Mouse (Mus musculus) myocyte (in vitro differentiated cells): ENCODE measurements around the gene Myrf. TPM values are rescaled to one million over a fixed set of nuclear protein-coding genes. Genes with fewer than 3 reads are reported as not detected.
A peak's percentile ranks its signal among the peaks of the same experiment; 100 is the strongest.

Experiments used
- H3K27me3 ChIP-seq: one replicate; pipeline ENCODE4 v1.6.1; 2011; ENCODE audit not compliant: control insufficient read depth, insufficient read depth, insufficient read length
- H3K36me3 ChIP-seq: one replicate; pipeline ENCODE4 v1.6.1; 2011; ENCODE audit not compliant: control insufficient read depth, insufficient read depth
- H3K4me2 ChIP-seq: one replicate; pipeline ENCODE4 v1.6.1; 2011; ENCODE audit warnings: low read depth, control low read depth
- H3K4me3 ChIP-seq: one replicate; pipeline ENCODE4 v1.5.1; 2011; ENCODE audit warnings: mild to moderate bottlenecking, control low read depth, moderate library complexity
- H3K79me2 ChIP-seq: one replicate; pipeline ENCODE4 v1.6.1; 2011; ENCODE audit not compliant: control insufficient read depth, insufficient read depth
- H3ac ChIP-seq: one replicate; pipeline ENCODE4 v1.6.1; 2011; ENCODE audit not compliant: control insufficient read depth, insufficient read length
- CEBPB ChIP-seq: IDR thresholded peaks from 2 replicates; pipeline ENCODE4 v1.6.1; 2011; ENCODE audit warnings: mild to moderate bottlenecking, moderate library complexity; ENCODE audit not compliant: poor library complexity, insufficient read depth, severe bottlenecking
- E2F4 ChIP-seq: IDR thresholded peaks from one replicate; pipeline ENCODE4 v1.6.1; 2011; ENCODE audit warnings: mild to moderate bottlenecking, control low read depth, moderate library complexity; ENCODE audit not compliant: insufficient read depth
- MAX ChIP-seq: IDR thresholded peaks from one replicate; pipeline ENCODE4 v1.6.1; 2011; ENCODE audit warnings: low read depth, mild to moderate bottlenecking, control low read depth
- MYOD1 ChIP-seq, 3 experiments: IDR thresholded peaks; one replicate each; pipeline ENCODE4 v1.6.1; 2011; ENCODE audit warnings: control low read depth in 2 of 3, low read depth in 2 of 3, mild to moderate bottlenecking in 2 of 3, moderate library complexity in 1 of 3; ENCODE audit not compliant: insufficient read length in 2 of 3, control insufficient read depth in 1 of 3
- MYOG ChIP-seq, 3 experiments: IDR thresholded peaks; one replicate each; pipeline ENCODE4 v1.6.1; 2011; ENCODE audit warnings: control low read depth in 2 of 3, low read depth in 2 of 3, mild to moderate bottlenecking in 2 of 3; ENCODE audit not compliant: insufficient read length in 2 of 3, control insufficient read depth in 1 of 3, insufficient read depth in 1 of 3
- POLR2A ChIP-seq: IDR thresholded peaks from one replicate; pipeline ENCODE4 v1.6.1; 2011; ENCODE audit warnings: low read depth, mild to moderate bottlenecking, control low read depth, moderate library complexity; ENCODE audit not compliant: insufficient read length
- POLR2AphosphoS2 ChIP-seq: IDR thresholded peaks from one replicate; pipeline ENCODE4 v1.6.1; 2011; ENCODE audit warnings: low read depth, control low read depth; ENCODE audit not compliant: insufficient read length
- REST ChIP-seq: IDR thresholded peaks from one replicate; pipeline ENCODE4 v1.6.1; 2011; ENCODE audit warnings: mild to moderate bottlenecking, control low read depth, moderate library complexity; ENCODE audit not compliant: insufficient read depth, insufficient read length
- SRF ChIP-seq: IDR thresholded peaks from one replicate; pipeline ENCODE4 v1.6.1; 2011; ENCODE audit warnings: low read depth; ENCODE audit not compliant: control insufficient read depth, insufficient read length
- TCF12 ChIP-seq: IDR thresholded peaks from one replicate; pipeline ENCODE4 v1.6.1; 2011; ENCODE audit warnings: mild to moderate bottlenecking, control low read depth; ENCODE audit not compliant: poor library complexity, insufficient read depth, severe bottlenecking
- TCF3 ChIP-seq: IDR thresholded peaks from one replicate; pipeline ENCODE4 v1.6.1; 2011; ENCODE audit warnings: low read depth, control low read depth; ENCODE audit not compliant: insufficient read length
- USF1 ChIP-seq: IDR thresholded peaks from one replicate; pipeline ENCODE4 v1.6.1; 2011; ENCODE audit warnings: low read depth, mild to moderate bottlenecking, control low read depth, moderate library complexity
- polyA plus RNA-seq: library from polyadenylated mRNA; unstranded; fragments of >200 nt; fragmentation: generic; extraction: Trizol; gene quantifications from one replicate; pipeline ENCODE4 v1.2.1, GENCODE M21; 2012; ENCODE audit warnings: missing spikeins

Gene Myrf
- polyA plus RNA-seq, 1 experiment, result 1.5 TPM

DNA sequence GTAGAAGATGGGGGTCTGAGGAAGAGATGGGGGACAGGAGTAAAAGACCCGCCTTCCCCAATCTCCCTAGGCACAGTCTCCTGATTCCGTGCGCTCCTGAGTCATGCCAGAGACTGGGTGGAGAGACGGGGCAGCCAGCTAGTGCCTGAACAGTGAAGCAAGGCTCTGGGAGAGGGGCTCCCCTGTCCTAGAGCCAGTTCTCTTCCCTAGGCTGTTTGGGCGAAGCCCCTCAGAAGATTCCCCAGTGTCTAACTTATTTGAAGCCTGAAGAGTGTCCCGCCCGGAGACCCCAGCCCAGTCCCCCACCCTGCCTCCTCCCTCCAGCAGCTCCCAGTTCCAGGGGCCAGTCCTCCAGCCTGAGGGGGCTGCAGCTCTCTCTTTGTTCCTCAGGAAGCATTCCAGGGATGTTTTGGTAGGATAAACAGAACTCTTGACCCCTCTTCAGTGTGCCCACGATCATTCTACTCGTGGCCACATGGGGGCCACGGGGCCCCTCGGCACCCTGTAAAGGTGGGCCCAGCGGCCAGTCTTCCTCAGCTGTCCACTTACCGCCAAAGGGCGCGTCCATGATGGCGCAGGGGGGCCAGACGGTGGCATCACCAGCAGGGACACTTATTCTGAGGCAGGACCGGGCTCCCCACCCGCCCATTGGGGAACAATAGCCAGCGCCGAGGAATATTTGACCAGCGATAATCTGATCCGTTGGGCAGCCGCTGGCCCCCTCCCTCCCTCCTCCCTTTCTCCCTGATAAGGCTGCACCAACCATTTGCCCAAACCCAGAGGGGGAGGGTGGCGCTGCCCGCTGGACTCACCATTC is 15.7 kb downstream of the Myrf start:
- H3K4me3 ChIP-seq, result no peak overlapping the region
- no peak overlapping the region for H3K4me2 ChIP-seq
- H3ac ChIP-seq, result no peak overlapping the region
- peaks cover 54% of the 10 kb centered on the region for H3K27me3 ChIP-seq
- TF ChIP-seq TCF3 (no peak), REST (no peak), POLR2A (no peak), MYOG (IDR thresholded peaks at IDR 0.05; ENCODE audit: control insufficient read depth in 1 of 3, insufficient read depth in 1 of 3, insufficient read length in 2 of 3, low read depth in 2 of 3) (no peak), POLR2AphosphoS2 (no peak), TCF12 (no peak), MAX (no peak), CEBPB (no peak), E2F4 (no peak), SRF (no peak), MYOD1 (IDR thresholded peaks at IDR 0.05; ENCODE audit: control insufficient read depth in 1 of 3, insufficient read length in 2 of 3, low read depth in 2 of 3) (no peak), USF1 (no peak)
- no peaks in the 10 kb centered on the region for H3K79me2 ChIP-seq
- H3K36me3 ChIP-seq, result no peaks in the 10 kb centered on the region

DNA sequence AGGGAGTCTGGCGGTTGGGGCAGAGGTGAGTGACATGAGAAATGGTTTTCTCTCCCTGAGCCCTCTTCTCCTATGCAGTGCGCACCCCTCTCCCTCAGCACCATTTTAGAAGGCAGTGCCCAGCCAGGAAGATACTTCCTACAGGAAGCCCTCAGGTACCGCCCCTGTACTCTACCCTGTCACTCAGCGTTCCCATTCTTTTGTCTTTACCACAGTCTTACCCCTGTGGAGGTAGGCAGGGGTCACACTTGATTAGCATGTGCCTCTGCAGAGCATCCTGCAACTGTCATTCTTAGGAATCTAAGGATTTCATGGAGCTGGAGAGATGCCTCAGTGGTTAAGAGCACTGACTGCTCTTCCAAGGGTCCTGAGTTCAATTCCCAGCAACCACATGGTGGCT is 17.0 kb downstream of the Myrf start:
- Histone ChIP-seq H3K27me3 (peaks cover 41% of the 10 kb centered on the region), H3ac (no peak overlapping the region), H3K79me2 (no peaks in the 10 kb centered on the region), H3K4me2 (no peak overlapping the region), H3K4me3 (no peak overlapping the region), H3K36me3 (no peaks in the 10 kb centered on the region)
- TF ChIP-seq E2F4 (no peak), REST (no peak), POLR2AphosphoS2 (no peak), MYOG (IDR thresholded peaks at IDR 0.05; ENCODE audit: control insufficient read depth in 1 of 3, insufficient read depth in 1 of 3, insufficient read length in 2 of 3, low read depth in 2 of 3) (no peak)

DNA sequence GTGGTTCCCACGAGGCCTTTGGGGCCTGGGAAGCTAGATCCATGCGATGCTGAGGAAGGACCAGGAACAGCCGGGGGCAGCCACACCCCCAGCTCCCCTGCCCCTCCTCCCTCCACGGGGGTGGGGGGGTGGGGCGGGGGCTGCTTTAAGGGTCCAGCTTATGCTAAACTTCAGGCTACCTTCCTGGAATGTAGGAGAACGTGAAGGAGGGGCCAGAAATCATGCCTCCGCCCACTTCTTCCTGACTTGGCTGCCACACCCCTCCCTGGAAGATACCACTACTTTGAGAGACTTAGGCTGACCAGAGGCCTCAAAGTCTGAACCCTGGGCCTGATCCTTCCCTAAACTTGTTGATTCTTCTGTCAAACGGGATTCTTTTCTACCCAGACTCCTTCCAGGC is 17.9 kb downstream of the Myrf start:
- TF ChIP-seq MAX (no peak), POLR2A (no peak)
- no peaks in the 10 kb centered on the region for H3K79me2 ChIP-seq

DNA sequence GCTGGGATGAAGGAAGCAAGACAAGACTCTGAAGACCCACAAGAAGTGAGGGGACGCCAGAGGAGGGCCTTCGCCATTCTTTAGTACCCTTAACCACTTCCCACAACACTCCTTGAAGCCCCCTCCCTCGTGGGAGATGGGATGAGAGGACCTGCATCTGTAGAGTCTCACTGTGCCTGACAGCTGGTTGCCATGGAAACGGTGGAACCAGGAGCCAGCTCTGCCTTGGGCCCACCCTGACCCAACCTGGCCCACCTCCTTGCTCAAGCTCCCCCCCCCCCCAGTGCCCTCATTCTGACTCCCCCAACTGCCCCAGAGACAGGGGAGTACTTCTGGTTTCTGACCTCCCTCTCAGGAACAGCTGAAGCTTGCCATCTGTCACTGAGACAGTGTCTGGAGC is 19.0 kb downstream of the Myrf start:
- H3K4me3 ChIP-seq, result no peak overlapping the region
- H3K4me2 ChIP-seq, result no peak overlapping the region
- H3K79me2 ChIP-seq, result no peaks in the 10 kb centered on the region
- H3ac ChIP-seq, result no peak overlapping the region
- TF ChIP-seq MYOD1 (IDR thresholded peaks at IDR 0.05; ENCODE audit: control insufficient read depth in 1 of 3, insufficient read length in 2 of 3, low read depth in 2 of 3), result peak in 2 of 3 experiments; percentile 13 to 14
- TF ChIP-seq TCF3, result no peak
- no peak for TF ChIP-seq CEBPB
- TF ChIP-seq MYOG (IDR thresholded peaks at IDR 0.05; ENCODE audit: control insufficient read depth in 1 of 3, insufficient read depth in 1 of 3, insufficient read length in 2 of 3, low read depth in 2 of 3), result peak in 1 of 3 experiments; percentile 48
- peaks cover 37% of the 10 kb centered on the region for H3K27me3 ChIP-seq
- H3K36me3 ChIP-seq, result no peaks in the 10 kb centered on the region

More for the DNA sequence above, 17.9 kb downstream of the Myrf start:
- Histone ChIP-seq H3K27me3 (peaks cover 38% of the 10 kb centered on the region), H3K36me3 (no peaks in the 10 kb centered on the region), H3ac (no peak overlapping the region), H3K4me2 (no peak overlapping the region), H3K4me3 (no peak overlapping the region)

DNA sequence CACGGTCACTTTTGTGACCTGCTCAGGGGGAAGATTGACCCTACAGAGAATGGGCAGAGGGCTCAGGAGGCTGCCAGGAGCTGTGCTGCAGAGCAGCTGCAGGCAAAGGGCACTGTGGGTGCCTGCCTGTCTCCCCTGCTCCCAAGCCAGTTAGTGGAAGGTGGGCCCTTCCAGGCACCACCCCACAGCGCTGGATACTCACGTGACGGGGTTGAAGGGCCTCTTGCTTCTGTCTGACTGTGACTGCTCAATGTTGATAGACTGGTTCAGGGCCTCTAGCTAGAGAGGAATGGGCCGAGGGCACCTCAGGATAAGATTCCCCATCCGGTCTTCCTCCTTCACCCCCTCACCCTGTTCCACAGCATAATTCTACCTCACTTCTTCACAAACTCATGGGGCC is 21.0 kb downstream of the Myrf start:
- no peak overlapping the region for H3K4me2 ChIP-seq
- H3K79me2 ChIP-seq, result no peaks in the 10 kb centered on the region
- no peak for TF ChIP-seq MAX
- no peak for TF ChIP-seq USF1
- TF ChIP-seq CEBPB, result no peak
- TF ChIP-seq POLR2A, result no peak
- H3K4me3 ChIP-seq, result no peak overlapping the region
- peaks cover 28% of the 10 kb centered on the region for H3K27me3 ChIP-seq
- H3ac ChIP-seq, result no peak overlapping the region
- no peaks in the 10 kb centered on the region for H3K36me3 ChIP-seq

DNA sequence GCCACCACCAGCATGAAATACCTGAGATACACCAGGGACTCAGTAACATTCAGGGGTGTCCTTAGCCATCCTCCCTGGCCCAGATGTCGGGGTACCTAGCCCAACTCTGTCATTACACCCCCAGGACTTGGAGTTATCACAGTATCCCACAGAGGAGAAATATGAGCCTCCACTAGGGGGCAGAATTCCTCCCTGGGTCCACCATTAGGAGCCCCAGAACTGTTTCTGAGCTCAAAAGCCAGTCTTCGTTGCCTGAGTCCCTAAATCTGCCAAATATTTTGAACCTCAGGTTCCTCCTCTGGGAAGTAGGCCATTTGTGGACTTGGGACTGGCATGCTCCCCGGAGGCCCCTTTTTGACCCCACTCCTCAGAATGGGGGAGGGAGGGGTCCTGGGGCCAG is 21.4 kb downstream of the Myrf start:
- Histone ChIP-seq H3K79me2 (no peaks in the 10 kb centered on the region), H3K4me2 (no peak overlapping the region)

More for the DNA sequence above, 21.4 kb downstream of the Myrf start:
- no peak for TF ChIP-seq E2F4
- TF ChIP-seq POLR2A, result no peak
- no peak for TF ChIP-seq MYOD1 (IDR thresholded peaks at IDR 0.05; ENCODE audit: control insufficient read depth in 1 of 3, insufficient read length in 2 of 3, low read depth in 2 of 3)
- no peak for TF ChIP-seq POLR2AphosphoS2
- TF ChIP-seq SRF, result no peak
- no peak for TF ChIP-seq TCF12
- no peak for TF ChIP-seq TCF3
- TF ChIP-seq MYOG (IDR thresholded peaks at IDR 0.05; ENCODE audit: control insufficient read depth in 1 of 3, insufficient read depth in 1 of 3, insufficient read length in 2 of 3, low read depth in 2 of 3), result no peak
- Histone ChIP-seq H3K36me3 (no peaks in the 10 kb centered on the region), H3ac (no peak overlapping the region), H3K4me3 (no peak overlapping the region), H3K27me3 (peaks cover 23% of the 10 kb centered on the region)
